Mouse (Mus musculus) midbrain, embryonic 12.5 days (tissue): ENCODE data around the gene Rnf220. TPM values are rescaled to one million over a fixed set of nuclear protein-coding genes. Genes with fewer than 3 reads are reported as not detected.

Experiments
- ATAC-seq: fragments of 200-750 bp; cut with Nextera tagmentation; 2 replicates; pipeline ENCODE4 v1.8.0; 2017; ENCODE audit warnings: low read depth, moderate TSS enrichment, moderate library complexity; ENCODE audit not compliant: low FRiP score
- H3K27ac ChIP-seq: fragments of 300-500 bp; sonication (generic); replicated peaks from 2 replicates; pipeline ENCODE4 v1.5.1; 2016; ENCODE audit warnings: mild to moderate bottlenecking
- H3K27me3 ChIP-seq: fragments of 300-500 bp; sonication (generic); 2 replicates; pipeline ENCODE4 v1.6.1; 2016; ENCODE audit warnings: mild to moderate bottlenecking
- H3K36me3 ChIP-seq: fragments of 300-500 bp; sonication (generic); 2 replicates; pipeline ENCODE4 v1.6.1; 2016
- H3K4me1 ChIP-seq: fragments of 300-500 bp; sonication (generic); 2 replicates; pipeline ENCODE4 v1.6.1; 2016
- H3K4me2 ChIP-seq: fragments of 300-500 bp; sonication (generic); replicated peaks from 2 replicates; pipeline ENCODE4 v1.6.1; 2016; ENCODE audit warnings: mild to moderate bottlenecking, moderate library complexity
- H3K4me3 ChIP-seq: fragments of 300-500 bp; sonication (generic); 2 replicates; pipeline ENCODE4 v1.5.1; 2016; ENCODE audit warnings: mild to moderate bottlenecking
- H3K9ac ChIP-seq: fragments of 300-500 bp; sonication (generic); replicated peaks from 2 replicates; pipeline ENCODE4 v1.6.1; 2016; ENCODE audit warnings: mild to moderate bottlenecking, moderate library complexity
- H3K9me3 ChIP-seq: fragments of 300-500 bp; sonication (generic); 2 replicates; pipeline ENCODE4 v1.6.1; 2016; ENCODE audit warnings: mild to moderate bottlenecking
- WGBS: fragments of 180-500 bp; shearing (Covaris S2); methylation state at CpG from one replicate; pipeline ENCODE4 v1.1.7; 2016; 5-methylcytosine and 5-hydroxymethylcytosine counted together
- polyA plus RNA-seq: library from polyadenylated mRNA; unstranded; fragments of >200 nt; fragmentation: Nextera tagmentation; extraction: Ambion mirVana; gene quantifications from 2 replicates; pipeline ENCODE4 v1.2.1, GENCODE M21; 2016

Rnf220 gene
- polyA plus RNA-seq, 1 experiment from 2014 or later: 108 TPM

GRCm38 (mm10) chr4:117473291-117473984, 23.4 kb downstream of the Rnf220 start:
- ATAC-seq: no peak
- Histone ChIP-seq H3K4me3 (no peak overlapping the region), H3K9ac (no peak overlapping the region), H3K27ac (no peak overlapping the region), H3K9me3 (no peaks in the 10 kb centered on the region), H3K27me3 (peaks cover 61% of the 10 kb centered on the region), H3K4me2 (no peak overlapping the region), H3K4me1 (peaks cover 12% of the 10 kb centered on the region; the same call in 1 of the 2 replicates), H3K36me3 (no peaks in the 10 kb centered on the region)
- WGBS: 59% methylated on average over 14 of the region's 14 CpGs

GRCm38 (mm10) chr4:117469471-117469870, 27.4 kb downstream of the Rnf220 start:
- Histone ChIP-seq H3K9ac (no peak overlapping the region), H3K9me3 (no peaks in the 10 kb centered on the region), H3K27ac (no peak overlapping the region), H3K4me1 (peaks cover 22% of the 10 kb centered on the region), H3K4me3 (no peak overlapping the region), H3K27me3 (peaks cover 28% of the 10 kb centered on the region), H3K4me2 (no peak overlapping the region), H3K36me3 (no peaks in the 10 kb centered on the region)
- whole genome bisulfite sequencing: 79% methylated on average over 4 of the region's 4 CpGs
- ATAC-seq: no peak

DNA sequence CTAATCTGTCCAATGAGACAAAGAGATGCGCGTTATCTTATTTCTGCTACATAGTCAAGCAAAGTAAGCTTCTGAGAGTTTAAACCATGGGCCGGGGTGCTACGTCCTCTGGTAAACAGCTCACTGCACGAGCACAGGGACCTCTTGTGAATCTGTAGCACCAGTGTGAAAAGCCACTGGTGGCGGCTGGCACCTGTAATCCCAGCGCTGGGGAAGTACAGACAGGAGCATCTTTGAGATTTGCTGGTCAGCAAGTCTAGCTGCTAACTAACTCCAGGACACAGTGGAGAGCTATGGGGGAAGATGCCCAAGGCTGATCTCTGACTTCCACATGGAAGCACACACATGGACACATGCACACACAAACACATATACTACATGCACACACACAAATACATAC, 28.9 kb downstream of the Rnf220 start:
- H3K27ac ChIP-seq: no peak overlapping the region
- WGBS: 84% methylated on average over 7 of the region's 7 CpGs

DNA sequence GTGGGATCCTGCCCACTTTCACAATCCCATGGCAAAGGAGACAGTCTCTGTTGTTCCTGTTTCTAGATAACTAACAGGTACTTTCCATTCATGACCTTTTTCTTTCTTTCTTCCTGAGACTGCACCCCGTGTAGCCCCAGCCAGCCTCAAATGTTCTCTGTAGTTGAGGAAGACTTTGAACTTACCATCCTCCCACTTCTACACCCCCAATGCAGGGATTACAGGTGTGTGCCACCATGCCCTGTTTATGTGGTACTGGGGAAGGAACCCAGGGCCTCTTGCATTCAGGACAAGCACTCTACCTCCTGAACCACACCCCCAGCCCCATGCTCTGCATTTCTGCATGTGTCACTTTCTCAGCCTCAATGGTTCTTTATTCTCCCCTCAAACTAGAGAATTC, 47.7 kb downstream of the Rnf220 start:
- H3K4me3 ChIP-seq: no peak overlapping the region
- no peaks in the 10 kb centered on the region for H3K4me1 ChIP-seq
- no peak overlapping the region for H3K4me2 ChIP-seq
- ATAC-seq: no peak
- 89% methylated on average over 1 of the region's 1 CpGs for WGBS
- H3K27me3 ChIP-seq: peaks cover 14% of the 10 kb centered on the region
- no peak overlapping the region for H3K9ac ChIP-seq
- no peaks in the 10 kb centered on the region for H3K9me3 ChIP-seq
- H3K36me3 ChIP-seq: no peaks in the 10 kb centered on the region
- H3K27ac ChIP-seq: no peak overlapping the region

More for the DNA sequence above, 28.9 kb downstream of the Rnf220 start:
- peaks cover 13% of the 10 kb centered on the region for H3K27me3 ChIP-seq
- H3K4me2 ChIP-seq: no peak overlapping the region
- no peaks in the 10 kb centered on the region for H3K9me3 ChIP-seq
- no peak overlapping the region for H3K4me3 ChIP-seq
- no peak for ATAC-seq
- no peaks in the 10 kb centered on the region for H3K36me3 ChIP-seq
- H3K4me1 ChIP-seq: peaks cover 22% of the 10 kb centered on the region
- H3K9ac ChIP-seq: no peak overlapping the region

- 94% methylated on average over 3 of the region's 3 CpGs for WGBS
- no peak overlapping the region for H3K9ac ChIP-seq
- no peak for ATAC-seq
- H3K27ac ChIP-seq: no peak overlapping the region
- H3K27me3 ChIP-seq: peaks cover 14% of the 10 kb centered on the region
- H3K4me1 ChIP-seq: no peaks in the 10 kb centered on the region
- no peak overlapping the region for H3K4me3 ChIP-seq
- H3K36me3 ChIP-seq: no peaks in the 10 kb centered on the region
- no peak overlapping the region for H3K4me2 ChIP-seq
- no peaks in the 10 kb centered on the region for H3K9me3 ChIP-seq
Measured at GRCm38 (mm10) chr4:117447926-117448325, 48.9 kb downstream of the Rnf220 start.

- ATAC-seq: no peak
- H3K4me1 ChIP-seq: no peaks in the 10 kb centered on the region
- no peak overlapping the region for H3K4me2 ChIP-seq
- WGBS: 88% methylated on average over 19 of the region's 19 CpGs
- H3K4me3 ChIP-seq: no peak overlapping the region
- no peaks in the 10 kb centered on the region for H3K9me3 ChIP-seq
- H3K9ac ChIP-seq: no peak overlapping the region
- H3K36me3 ChIP-seq: no peaks in the 10 kb centered on the region
- H3K27ac ChIP-seq: no peak overlapping the region
- H3K27me3 ChIP-seq: peaks cover 27% of the 10 kb centered on the region
Measured at GRCm38 (mm10) chr4:117445516-117446207, 51.2 kb downstream of the Rnf220 start.

DNA sequence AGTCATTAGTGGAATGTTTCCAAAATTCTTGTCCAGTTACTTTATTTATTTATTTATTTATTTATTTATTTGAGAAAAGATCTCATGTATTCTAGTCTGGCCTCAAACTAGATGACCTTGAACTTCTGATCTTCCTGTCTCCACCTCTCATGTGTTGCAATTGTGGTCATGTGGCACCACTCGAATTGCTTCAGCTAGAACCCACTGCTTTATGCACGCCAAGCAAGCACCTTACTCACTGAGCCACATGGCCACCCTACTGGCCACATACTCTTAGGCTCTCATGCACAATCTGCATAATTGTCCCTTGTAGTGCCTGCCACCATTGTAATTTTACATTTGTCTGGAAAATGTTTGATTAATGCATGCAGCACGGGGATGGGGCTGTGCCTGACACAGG, 57.9 kb downstream of the Rnf220 start:
- 88% methylated on average over 3 of the region's 3 CpGs for WGBS
- no peaks in the 10 kb centered on the region for H3K36me3 ChIP-seq
- no peaks in the 10 kb centered on the region; the same call in 1 of the 2 replicates for H3K4me1 ChIP-seq
- no peak overlapping the region for H3K4me2 ChIP-seq
- no peak overlapping the region for H3K9ac ChIP-seq
- ATAC-seq: no peak
- no peak overlapping the region for H3K4me3 ChIP-seq
- H3K27ac ChIP-seq: no peak overlapping the region
- H3K9me3 ChIP-seq: no peaks in the 10 kb centered on the region
- peaks cover 49% of the 10 kb centered on the region for H3K27me3 ChIP-seq

GRCm38 (mm10) chr4:117438064-117438463, 58.8 kb downstream of the Rnf220 start:
- WGBS: 80% methylated on average over 14 of the region's 14 CpGs

GRCm38 (mm10) chr4:117436995-117437660, 59.7 kb downstream of the Rnf220 start:
- Histone ChIP-seq H3K36me3 (no peaks in the 10 kb centered on the region), H3K9me3 (no peaks in the 10 kb centered on the region), H3K4me1 (no peaks in the 10 kb centered on the region; the same call in 1 of the 2 replicates), H3K4me2 (no peak overlapping the region), H3K4me3 (no peak overlapping the region), H3K27ac (no peak overlapping the region), H3K27me3 (peaks cover 56% of the 10 kb centered on the region), H3K9ac (no peak overlapping the region)
- WGBS: 39% methylated on average over 14 of the region's 14 CpGs
- ATAC-seq: no peak

More at GRCm38 (mm10) chr4:117438064-117438463, 58.8 kb downstream of the Rnf220 start:
- Histone ChIP-seq H3K4me1 (no peaks in the 10 kb centered on the region; the same call in 1 of the 2 replicates), H3K4me2 (no peak overlapping the region), H3K27me3 (peaks cover 52% of the 10 kb centered on the region), H3K36me3 (no peaks in the 10 kb centered on the region), H3K9me3 (no peaks in the 10 kb centered on the region), H3K4me3 (no peak overlapping the region), H3K9ac (no peak overlapping the region), H3K27ac (no peak overlapping the region)
- ATAC-seq: no peak

- peaks cover 70% of the 10 kb centered on the region for H3K27me3 ChIP-seq
Measured at GRCm38 (mm10) chr4:117434336-117434735, 62.5 kb downstream of the Rnf220 start.

GRCm38 (mm10) chr4:117429604-117430003, 67.2 kb downstream of the Rnf220 start:
- Histone ChIP-seq H3K4me3 (no peak overlapping the region), H3K27me3 (peaks cover 77% of the 10 kb centered on the region), H3K4me1 (peaks cover 5% of the 10 kb centered on the region; the same call in 1 of the 2 replicates), H3K9me3 (no peaks in the 10 kb centered on the region), H3K36me3 (no peaks in the 10 kb centered on the region), H3K9ac (no peak overlapping the region), H3K4me2 (no peak overlapping the region), H3K27ac (no peak overlapping the region)
- 74% methylated on average over 9 of the region's 9 CpGs for WGBS
- ATAC-seq: no peak

More at GRCm38 (mm10) chr4:117434336-117434735, 62.5 kb downstream of the Rnf220 start:
- WGBS: 78% methylated on average over 8 of the region's 8 CpGs
- ATAC-seq: no peak
- Histone ChIP-seq H3K4me3 (no peak overlapping the region), H3K27ac (no peak overlapping the region), H3K4me1 (no peaks in the 10 kb centered on the region; the same call in 1 of the 2 replicates), H3K4me2 (no peak overlapping the region), H3K36me3 (no peaks in the 10 kb centered on the region), H3K9ac (no peak overlapping the region), H3K9me3 (no peaks in the 10 kb centered on the region)

DNA sequence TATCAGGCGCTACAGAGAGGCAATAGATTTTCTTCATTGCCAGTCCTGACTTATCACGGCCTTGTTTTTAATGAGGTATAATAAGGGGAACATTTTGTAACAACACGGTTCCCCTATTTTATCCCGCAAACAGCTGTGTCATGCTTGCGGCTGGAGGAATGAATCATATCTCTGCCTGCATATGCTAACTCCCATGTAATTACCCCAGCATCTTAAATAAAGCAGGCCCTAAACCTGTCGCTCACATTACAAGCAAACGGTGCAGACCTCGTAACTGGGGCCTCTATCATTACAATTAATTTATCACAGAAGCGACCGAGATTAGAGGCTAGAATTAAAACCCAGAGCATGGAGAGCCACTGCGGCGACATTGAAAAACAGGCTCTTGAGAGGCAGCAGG, 69.3 kb downstream of the Rnf220 start:
- H3K27me3 ChIP-seq: peaks cover 69% of the 10 kb centered on the region
- ATAC-seq: no peak
- peaks cover 5% of the 10 kb centered on the region; the same call in 1 of the 2 replicates for H3K4me1 ChIP-seq
- H3K9me3 ChIP-seq: no peaks in the 10 kb centered on the region
- WGBS: 59% methylated on average over 12 of the region's 12 CpGs
- no peaks in the 10 kb centered on the region for H3K36me3 ChIP-seq
- no peak overlapping the region for H3K4me3 ChIP-seq
- no peak overlapping the region for H3K9ac ChIP-seq
- no peak overlapping the region for H3K27ac ChIP-seq
- H3K4me2 ChIP-seq: no peak overlapping the region
